Mouse (Mus musculus) lung, postnatal 0 days (tissue): Measurements from ENCODE around the gene Trak1.

Experiments
- CTCF ChIP-seq: IDR thresholded peaks from 2 replicates; pipeline ENCODE4 v1.5.1; 2016; ENCODE audit warnings: antibody characterized with exemption, mild to moderate bottlenecking
- EP300 ChIP-seq: IDR thresholded peaks from 2 replicates; pipeline ENCODE4 v1.6.1; 2016; ENCODE audit warnings: antibody characterized with exemption, mild to moderate bottlenecking, control low read depth

- TF ChIP-seq CTCF = no peak
- TF ChIP-seq EP300 = no peak
These were observed 159.6 kb downstream of the Trak1 start for GRCm38 (mm10) chr9:121456739-121457515.
